Mouse (Mus musculus): ENCODE data around the gene Raet1e.
"Not testable (repeated sequence)": the region's sequence is repeated elsewhere in the genome, so short reads cannot be mapped to it uniquely, and the experiment has no call there.

The Raet1e gene

DNA sequence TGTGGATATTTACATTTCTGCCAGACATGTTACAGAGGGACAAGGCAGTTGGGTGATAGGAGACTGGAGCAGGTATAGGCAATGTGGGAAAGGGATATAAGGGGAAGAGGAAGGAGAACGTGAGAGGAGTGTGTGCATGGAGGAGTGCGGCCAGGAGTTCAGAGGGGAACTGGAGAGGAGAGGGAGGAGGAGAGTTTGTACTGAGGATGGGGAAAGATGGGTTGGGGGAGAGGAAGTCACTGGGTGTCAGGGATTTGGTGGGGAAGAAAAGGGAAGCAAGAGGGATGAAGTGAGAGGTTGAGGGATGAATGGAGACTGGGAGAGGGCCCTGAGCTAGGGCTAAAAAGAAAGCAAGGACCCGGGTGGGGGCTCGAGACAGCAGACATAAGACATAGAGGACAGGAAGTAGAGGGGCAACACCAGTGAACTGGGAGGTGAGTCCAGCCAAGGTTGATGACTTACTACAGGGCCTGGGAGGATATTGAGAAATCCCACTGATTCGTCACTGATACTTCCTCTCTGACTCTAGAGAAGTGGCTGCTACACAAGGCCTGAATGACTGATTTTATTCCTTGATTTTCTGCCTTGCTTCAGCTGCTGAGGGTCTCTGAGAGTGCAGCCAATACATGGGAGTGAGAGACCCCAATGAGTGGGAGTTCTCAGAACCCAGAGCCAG lies 7.1 kb downstream of the Raet1e start:
- not testable (repeated sequence) for DNase-seq (ENCODE audit: low read depth, low spot score)

DNA sequence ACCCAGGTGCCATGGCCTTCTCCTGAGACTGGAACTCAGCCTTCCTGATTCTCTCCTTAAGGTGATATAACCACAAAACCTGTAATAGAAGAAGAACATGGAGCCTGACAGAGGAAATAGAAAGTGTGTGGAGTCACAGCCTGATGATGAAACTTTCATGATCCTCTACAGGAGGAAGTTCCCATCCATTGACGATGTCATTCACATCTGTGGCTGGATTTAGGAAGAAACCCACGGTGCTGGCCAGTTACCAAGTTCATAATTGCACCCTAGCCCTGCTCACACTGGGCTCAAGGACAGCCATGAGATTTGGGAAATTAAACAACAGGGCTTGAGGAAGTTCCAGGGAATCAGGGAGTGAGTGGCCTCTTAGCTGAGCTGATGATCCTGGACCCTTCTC lies 7.7 kb downstream of the Raet1e start:
- DNase-seq (ENCODE audit: low read depth, low spot score): not testable (repeated sequence)

DNA sequence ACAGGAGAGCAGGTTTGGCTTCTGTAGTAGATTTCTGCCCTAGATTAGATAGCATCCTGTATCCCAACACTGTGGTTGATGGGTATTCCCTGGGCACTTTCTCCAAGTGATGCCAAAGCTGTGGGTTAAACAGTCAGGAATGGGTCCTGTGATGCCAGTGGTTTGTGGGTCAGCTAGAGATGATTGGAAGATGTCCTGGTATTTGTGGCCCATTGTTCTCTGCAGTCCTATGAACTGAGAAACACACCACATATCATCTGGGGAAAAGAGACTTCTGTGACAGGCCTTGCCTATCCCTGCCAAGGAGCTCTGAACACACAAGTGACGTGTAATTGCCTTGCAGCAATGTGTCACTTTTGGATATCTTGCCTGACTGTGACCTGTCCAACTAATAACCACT lies 8.7 kb downstream of the Raet1e start:
- not testable (repeated sequence) for DNase-seq (ENCODE audit: low read depth, low spot score)

- not testable (repeated sequence) for DNase-seq (ENCODE audit: low read depth, low spot score)
These were observed 10.7 kb downstream of the Raet1e start for GRCm38 (mm10) chr10:22169116-22169515.

DNA sequence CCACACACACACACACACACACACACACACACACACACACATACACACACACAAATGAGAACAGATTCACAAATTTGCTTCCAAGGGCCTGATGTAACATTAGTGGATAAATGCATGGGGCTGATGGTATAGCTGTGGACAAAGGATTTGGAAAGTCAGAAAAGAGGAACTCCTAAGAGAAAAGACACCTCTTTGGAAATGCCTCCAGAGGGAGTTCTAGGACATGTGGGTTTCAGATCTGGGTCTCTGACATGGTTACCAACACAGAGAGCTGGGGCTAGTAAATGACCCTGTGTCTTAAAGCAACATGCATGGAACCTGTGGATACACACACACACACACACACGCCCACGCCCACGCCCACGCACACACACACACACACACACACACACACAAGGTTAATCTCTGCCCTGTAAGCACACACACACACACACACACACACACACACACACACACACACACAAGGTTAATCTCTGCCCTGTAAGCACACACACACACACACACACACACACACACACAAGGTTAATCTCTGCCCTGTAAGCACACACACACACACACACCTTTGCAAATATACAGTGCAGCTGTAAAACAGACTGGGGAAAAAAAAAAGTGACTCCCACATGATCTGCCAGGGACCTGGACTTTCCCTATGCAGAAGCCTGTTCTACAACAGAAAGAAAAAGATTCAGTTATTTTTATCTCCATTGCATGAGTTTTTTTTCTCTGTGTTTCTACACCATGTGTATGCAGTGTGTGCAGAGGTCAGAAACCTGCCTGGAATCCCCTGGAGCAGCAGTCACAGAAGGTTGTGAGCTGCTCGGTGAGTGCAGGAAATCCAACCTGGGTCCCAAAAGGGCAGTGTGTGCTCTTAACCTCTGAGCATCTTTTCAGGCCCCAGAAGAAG lies 14.3 kb downstream of the Raet1e start:
- not testable (repeated sequence) for DNase-seq (ENCODE audit: low read depth, low spot score)

DNA sequence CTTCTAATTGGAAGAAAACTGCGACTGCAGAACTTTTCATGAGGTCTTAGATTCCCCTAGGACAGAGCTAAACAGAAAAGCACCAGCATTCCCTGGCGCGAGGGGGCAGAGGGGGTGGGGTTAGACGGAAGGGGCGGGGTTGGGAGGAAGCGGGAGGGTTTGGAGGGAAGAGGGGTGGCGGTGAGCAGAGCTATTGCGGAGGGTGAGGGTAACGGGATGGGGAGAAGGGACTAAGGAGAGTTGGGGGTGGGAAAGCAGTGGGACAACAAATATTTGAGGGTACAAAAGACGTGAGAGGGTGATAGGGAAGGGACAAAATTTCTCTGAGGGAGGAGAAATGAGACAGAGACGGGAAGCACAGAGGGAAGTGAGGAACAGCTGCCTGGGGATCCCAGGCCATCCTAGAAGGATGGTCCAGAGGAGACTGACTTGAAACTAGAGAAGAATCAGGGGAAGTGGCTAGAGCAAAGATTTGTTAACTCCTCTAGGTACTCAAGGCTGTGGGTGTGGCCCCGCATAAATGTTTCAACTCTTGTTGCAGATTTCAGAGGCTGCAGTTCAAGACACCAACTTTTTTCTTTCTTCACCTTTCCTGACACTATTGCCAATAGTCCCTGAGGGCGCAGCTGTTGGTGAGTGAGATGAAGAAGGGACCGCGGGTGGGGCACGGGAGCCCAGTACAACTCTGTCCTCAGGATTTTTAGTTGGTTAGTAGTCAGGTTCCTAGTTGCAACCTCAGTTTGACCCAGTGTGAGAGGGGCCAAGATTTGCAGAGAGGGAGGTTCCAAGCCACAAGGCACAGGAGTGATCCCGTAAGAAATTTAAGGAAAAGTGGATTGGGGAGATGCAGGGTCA lies 15.2 kb downstream of the Raet1e start:
- DNase-seq (ENCODE audit: low read depth, low spot score): not testable (repeated sequence)

- not testable (repeated sequence) for DNase-seq (ENCODE audit: low read depth, low spot score)
These were observed 15.8 kb downstream of the Raet1e start for GRCm38 (mm10) chr10:22174190-22174487.

DNA sequence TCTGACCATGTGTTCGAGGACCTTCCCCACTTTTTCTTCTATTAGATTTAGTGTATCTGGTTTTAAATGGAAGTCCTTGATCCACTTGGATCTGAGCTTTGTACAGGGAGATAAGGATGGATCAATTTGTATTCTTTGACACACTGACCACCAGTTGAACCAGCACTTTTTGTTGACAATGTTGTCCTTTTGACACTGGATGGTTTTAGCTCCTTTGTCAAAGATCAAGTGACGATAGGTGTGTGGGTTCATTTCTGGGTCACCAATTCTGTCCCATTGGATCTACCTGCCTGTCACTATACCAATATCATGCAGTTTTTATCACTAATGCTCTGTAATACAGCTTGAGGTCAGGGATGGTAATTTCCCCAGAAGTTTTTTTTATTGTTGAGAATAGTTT lies 18.1 kb downstream of the Raet1e start:
- DNase-seq (ENCODE audit: low read depth, low spot score): not testable (repeated sequence)

DNA sequence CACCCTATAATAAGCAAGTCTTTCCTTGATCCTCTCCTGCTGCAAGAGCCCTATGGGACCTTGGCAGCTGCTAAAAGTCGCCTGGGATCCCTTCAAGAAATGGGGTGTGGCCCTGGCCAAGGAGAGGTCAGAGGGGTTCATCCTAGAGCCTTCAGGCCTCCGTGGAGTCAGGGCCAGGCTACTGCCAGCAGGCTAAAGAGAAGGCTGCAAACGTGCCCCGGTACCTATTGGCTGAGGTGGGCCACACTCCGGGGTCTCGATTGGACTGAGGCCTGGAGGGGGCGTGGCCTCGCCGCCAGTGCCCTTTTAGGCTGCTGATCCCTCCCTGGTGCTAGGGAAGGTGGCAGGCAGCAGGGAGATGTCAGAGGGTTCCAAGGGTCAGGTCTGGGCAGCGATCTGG lies 32.7 kb downstream of the Raet1e start:
- not testable (repeated sequence) for DNase-seq (ENCODE audit: low read depth, low spot score)

DNA sequence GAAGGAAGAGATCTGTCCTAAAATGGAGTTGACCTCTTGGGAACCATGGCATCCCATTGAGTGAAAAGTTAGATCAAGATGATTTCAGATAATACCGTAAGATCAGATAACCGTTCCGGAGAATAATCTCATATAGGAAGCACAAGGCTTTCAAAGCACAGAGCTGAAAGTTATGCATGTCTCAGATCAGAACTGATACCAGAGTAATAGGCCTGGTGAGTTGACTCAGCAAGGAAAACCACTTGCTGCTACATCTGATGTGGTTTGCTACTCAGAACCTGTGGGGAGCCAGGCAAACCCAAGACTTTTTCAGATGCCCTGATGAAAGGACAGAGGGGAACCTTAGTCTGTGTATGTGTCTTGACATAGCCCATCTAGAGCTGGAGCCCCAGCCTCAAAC lies 43.0 kb downstream of the Raet1e start:
- DNase-seq (ENCODE audit: low read depth, low spot score): not testable (repeated sequence)

DNA sequence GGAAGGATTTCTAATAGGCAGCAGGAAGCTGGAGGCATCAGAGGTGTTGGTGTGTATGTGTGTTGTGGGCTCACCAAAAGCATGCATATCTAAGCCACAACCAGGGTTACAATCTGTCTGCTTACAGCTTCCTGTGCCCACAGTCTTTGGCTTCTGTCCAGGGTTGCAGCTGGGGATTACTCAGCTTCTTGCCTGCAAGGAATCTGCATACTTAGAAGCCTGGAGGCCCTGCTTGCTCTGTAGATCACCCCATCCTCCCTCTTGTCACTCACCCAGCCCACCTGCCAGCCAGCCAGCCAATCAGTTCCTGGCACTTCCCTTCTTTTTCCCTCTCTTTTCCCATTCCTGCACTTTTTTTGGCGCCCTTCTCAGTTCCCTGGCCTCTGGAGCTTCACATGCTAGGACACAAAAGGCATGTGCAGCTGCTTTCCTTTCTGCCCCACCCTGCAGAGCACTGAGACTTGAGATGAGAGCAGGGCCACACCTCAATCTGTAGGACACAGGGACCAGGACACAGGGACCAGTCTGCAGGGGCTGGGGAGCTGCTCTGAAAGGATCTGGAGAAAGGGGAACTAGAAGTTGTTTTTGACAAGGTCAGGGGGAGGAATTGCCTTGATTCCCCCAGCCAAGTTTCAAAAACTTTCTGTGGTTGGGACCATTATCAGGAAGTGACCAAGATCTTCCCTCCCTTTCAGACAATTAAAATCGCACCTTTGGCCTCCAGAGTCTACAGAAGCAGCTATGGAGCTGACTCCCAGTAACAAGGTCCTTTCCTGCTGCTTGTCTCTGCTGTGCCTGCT lies 44.6 kb downstream of the Raet1e start:
- DNase-seq (ENCODE audit: low read depth, low spot score): not testable (repeated sequence)

DNA sequence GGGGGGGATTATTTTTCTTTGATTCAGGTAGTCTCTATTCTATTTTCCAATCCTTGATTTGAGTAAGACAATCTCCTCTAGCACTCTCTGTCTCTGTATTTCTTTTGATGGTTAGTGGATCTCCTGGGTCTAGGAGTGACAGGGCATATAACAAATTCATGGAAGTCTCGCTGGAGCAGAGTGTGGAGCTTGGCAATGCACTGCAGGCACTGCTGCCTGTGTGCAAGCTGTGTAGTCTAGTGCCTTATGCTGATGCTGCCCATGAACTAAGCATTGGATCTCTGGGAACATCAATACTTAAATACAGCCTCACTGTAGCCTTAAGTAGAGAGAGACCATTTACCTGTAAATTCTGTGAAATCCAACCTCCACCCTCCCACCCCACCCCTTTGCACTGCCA lies 48.1 kb downstream of the Raet1e start:
- not testable (repeated sequence) for DNase-seq (ENCODE audit: low read depth, low spot score)

- DNase-seq (ENCODE audit: low read depth, low spot score): peak; percentile 55
These were observed 53.8 kb downstream of the Raet1e start for GRCm38 (mm10) chr10:22212012-22212696.

DNA sequence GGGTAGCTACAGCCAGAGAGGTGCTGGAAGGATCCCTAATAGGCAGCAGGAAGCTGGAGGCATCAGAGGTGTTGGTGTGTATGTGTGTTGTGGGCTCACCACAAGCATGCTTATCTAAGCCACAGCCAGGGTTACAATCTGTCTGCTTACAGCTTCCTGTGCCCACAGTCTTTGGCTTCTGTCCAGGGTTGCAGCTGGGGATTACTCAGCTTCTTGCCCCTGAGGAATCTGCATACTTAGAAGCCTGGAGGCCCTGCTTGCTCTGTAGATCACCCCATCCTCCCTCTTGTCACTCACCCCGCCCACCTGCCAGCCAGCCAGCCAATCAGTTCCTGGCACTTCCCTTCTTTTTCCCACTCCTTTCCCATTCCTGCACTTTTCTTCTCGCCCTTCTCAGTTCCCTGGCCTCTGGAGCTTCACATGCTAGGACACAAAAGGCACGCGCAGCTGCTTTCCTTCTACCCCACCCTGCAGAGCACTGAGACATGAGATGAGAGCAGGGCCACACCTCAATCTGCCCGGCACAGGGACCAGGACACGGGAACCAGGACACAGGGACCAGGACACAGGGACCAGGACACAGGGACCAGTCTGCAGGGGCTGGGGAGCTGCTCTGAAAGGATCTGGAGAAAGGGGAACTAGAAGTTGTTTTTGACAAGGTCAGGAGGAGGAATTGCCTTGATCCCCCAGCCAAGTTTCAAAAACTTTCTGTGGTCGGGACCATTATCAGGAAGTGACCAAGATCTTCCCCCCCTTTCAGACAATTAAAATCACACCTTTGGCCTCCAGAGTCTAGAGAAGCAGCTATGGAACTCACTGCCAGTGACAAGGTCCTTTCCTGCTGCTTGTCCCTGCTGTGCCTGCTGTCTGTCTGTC lies 65.3 kb downstream of the Raet1e start:
- DNase-seq (ENCODE audit: low read depth, low spot score): not testable (repeated sequence)

DNA sequence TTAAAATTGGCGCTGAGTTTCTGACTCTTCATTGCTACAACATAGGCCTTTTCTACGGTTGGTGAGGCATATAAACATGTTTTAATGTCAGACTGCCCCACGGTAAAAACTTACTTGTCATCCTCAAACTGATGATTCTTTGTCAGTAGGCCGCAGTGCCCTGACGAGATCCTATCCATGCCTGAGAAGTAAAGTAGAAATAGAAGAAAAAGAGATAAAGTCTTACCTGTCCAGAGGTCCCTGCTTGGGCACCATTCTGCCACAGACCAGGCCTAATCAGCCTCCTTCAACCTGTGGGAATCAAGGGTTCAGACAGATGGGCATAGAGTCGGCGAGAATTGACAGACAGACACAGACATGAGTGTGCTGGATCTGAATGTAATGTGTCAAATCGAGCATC lies 106.7 kb downstream of the Raet1e start:
- DNase-seq (ENCODE audit: low read depth, low spot score): no peak

DNA sequence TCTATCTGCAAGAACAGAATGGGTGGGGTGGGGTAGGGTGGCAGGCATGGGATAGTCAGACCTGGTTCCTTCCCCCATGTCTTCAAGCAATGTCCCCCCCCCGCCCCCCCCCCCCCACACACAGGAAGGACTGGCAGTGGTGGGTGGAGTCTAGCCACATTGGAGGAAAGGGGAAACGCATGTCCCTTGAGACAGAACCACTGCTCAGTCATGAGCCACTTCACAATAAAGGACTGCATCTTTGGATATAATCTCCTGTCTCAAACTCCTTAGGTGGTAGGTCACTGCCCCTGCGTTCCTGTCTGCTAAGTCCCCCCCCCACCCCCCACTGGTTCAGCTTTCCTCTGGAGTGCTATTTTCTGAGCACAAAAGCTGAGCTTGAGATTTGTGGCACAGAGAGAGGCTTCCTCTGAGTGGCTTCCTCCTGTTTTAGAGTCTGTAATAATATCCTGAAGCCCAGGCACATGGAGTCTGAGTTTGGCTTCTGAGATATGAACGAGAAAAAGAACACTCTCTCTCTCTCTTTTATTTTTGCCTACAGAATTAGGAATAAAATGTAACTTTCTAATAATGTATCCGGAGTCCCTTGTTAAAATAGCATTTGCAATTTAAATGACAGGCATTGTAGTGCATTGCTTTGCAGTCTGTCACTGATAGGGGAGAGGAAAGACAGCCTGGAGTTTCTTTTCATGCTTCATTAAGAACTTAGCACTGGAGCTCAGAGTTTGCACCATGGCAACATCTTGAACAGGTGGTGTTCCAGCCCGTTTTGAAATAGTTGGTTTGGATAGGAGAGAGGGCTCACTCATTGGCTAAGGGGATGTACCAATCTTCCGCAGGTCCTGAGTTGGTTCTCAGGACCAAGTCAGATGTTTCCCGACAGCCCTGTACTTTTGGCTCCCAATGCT lies 112.8 kb downstream of the Raet1e start:
- not testable (repeated sequence) for DNase-seq (ENCODE audit: low read depth, low spot score)

DNA sequence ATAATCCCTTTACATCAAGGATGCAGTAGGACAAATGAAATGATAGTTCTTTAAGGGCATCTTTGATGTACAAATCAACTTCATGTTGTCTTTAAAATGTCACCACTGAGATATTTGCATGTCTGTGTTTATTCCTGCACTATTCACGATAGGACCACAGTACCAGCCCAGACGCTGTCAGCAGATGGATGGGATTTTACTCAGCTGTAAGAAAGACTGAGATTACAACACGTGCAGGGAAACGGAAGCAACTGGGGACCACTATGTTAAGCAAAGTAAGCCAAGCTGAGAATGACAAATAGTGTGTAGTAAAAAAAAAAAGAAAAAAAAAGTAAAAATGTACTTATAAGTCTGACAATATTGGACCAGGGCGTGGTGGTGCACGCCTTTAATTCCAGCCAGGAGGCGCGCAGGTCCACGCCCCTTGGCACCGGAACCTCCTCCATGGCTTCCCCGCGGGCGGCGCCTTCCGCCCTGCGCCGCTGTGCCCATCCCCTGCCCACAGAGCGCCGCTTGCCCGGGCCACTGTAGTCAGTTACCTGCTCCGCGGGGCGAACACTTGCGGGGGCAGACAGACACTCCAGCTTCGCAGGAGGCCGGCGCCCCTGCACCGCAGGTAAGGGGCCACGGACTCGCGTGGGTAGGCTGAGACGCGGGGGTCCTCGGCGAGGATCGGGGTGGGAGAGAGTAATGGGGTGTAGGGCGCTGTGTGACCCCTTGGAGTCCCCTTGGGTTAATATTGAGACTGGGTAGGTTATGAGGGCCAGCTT lies 114.7 kb downstream of the Raet1e start:
- not testable (repeated sequence) for DNase-seq (ENCODE audit: low read depth, low spot score)
